Mouse (Mus musculus) intestine, embryonic 14.5 days (tissue): ENCODE data around the gene Esrrg. TPM values are rescaled to one million over a fixed set of nuclear protein-coding genes. Genes with fewer than 3 reads are reported as not detected.

Experiments used
- ATAC-seq: fragments of 200-750 bp; cut with Nextera tagmentation; replicated peaks from 2 replicates; pipeline ENCODE4 v1.8.0; 2017; ENCODE audit warnings: low read depth, moderate number of reproducible peaks, moderate TSS enrichment, moderate library complexity; ENCODE audit not compliant: low FRiP score, low TSS enrichment
- DNase-seq: peaks from one replicate; pipeline ENCODE4 v3.0.0-alpha.2; 2018; ENCODE audit warnings: low spot score
- H3K27ac ChIP-seq: fragments of 300-500 bp; sonication (generic); 2 replicates; pipeline ENCODE4 v1.5.1; 2014; ENCODE audit warnings: low read depth, mild to moderate bottlenecking, control low read depth
- H3K27me3 ChIP-seq: fragments of 300-500 bp; sonication (generic); replicated peaks from 2 replicates; pipeline ENCODE4 v1.6.1; 2014; ENCODE audit warnings: low read length, control low read depth; ENCODE audit not compliant: control insufficient read depth, insufficient read depth
- H3K36me3 ChIP-seq: fragments of 300-500 bp; sonication (generic); 2 replicates; pipeline ENCODE4 v1.6.1; 2014; ENCODE audit warnings: low read length, control low read depth; ENCODE audit not compliant: control insufficient read depth, insufficient read depth
- H3K4me1 ChIP-seq: fragments of 300-500 bp; sonication (generic); replicated peaks from 2 replicates; pipeline ENCODE4 v1.6.1; 2014; ENCODE audit warnings: low read length, control low read depth, mixed read lengths; ENCODE audit not compliant: control insufficient read depth, insufficient read depth
- H3K4me2 ChIP-seq: fragments of 300-500 bp; sonication (generic); 2 replicates; pipeline ENCODE4 v1.6.1; 2014; ENCODE audit warnings: low read length
- H3K4me3 ChIP-seq: fragments of 300-500 bp; sonication (generic); 2 replicates; pipeline ENCODE4 v1.5.1; 2014; ENCODE audit warnings: low read depth, low read length, control low read depth, mixed read lengths
- H3K9ac ChIP-seq: fragments of 300-500 bp; sonication (generic); 2 replicates; pipeline ENCODE4 v1.6.1; 2014; ENCODE audit warnings: mild to moderate bottlenecking, low read length
- H3K9me3 ChIP-seq: fragments of 300-500 bp; sonication (generic); 2 replicates; pipeline ENCODE4 v1.6.1; 2016; ENCODE audit warnings: low read length, control low read depth; ENCODE audit not compliant: control insufficient read depth
- WGBS: fragments of 180-500 bp; shearing (Covaris S2); extraction: QIAGEN DNeasy Blood & Tissue Kit; methylation state at CpG from one replicate; pipeline ENCODE4 v1.1.7; 2014; 5-methylcytosine and 5-hydroxymethylcytosine counted together
- polyA plus RNA-seq: library from polyadenylated mRNA; unstranded; fragments of >200 nt; fragmentation: Nextera tagmentation; extraction: Ambion mirVana; gene quantifications from 2 replicates; pipeline ENCODE4 v1.2.1, GENCODE M21; 2014

The Esrrg gene
- polyA plus RNA-seq, 1 experiment from 2014 or later: 6.9 TPM

DNA sequence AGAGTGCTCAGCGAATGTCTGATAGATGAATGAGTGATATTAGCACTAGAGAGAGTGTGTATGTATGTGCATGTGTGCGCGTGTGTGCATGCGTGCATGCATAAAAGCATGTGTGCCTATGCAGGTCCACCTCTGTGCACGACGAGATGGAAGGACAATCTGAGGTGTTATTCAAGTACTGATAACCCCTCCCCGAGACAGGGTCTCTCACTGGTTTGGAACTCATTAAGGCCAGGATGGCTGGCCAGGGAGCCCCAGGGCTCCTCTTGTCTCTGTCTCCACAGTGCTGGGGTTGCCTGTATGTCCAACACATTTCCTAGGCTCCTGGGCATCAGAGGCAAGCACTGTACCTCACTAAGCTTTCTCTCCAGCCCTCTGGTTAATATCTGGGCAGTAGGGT lies 128.7 kb downstream of the Esrrg start:
- no peak overlapping the region for H3K4me2 ChIP-seq
- no peak overlapping the region for H3K9ac ChIP-seq
- no peaks in the 10 kb centered on the region for H3K27me3 ChIP-seq
- no peaks in the 10 kb centered on the region for H3K36me3 ChIP-seq
- H3K27ac ChIP-seq: no peak overlapping the region
- no peaks in the 10 kb centered on the region for H3K9me3 ChIP-seq
- DNase-seq: no peak
- no peak for ATAC-seq
- no peaks in the 10 kb centered on the region for H3K4me1 ChIP-seq
- no peak overlapping the region for H3K4me3 ChIP-seq
- 92% methylated on average over 7 of the region's 7 CpGs for WGBS

- Histone ChIP-seq H3K36me3 (no peaks in the 10 kb centered on the region), H3K4me3 (no peak overlapping the region), H3K4me1 (no peaks in the 10 kb centered on the region), H3K27me3 (no peaks in the 10 kb centered on the region), H3K9ac (no peak overlapping the region), H3K27ac (no peak overlapping the region), H3K9me3 (peaks cover under 1% of the 10 kb centered on the region; the same call in 1 of the 2 replicates), H3K4me2 (no peak overlapping the region)
- no peak for DNase-seq
- 74% methylated on average over 12 of the region's 12 CpGs for WGBS
- no peak for ATAC-seq
These were observed 131.9 kb downstream of the Esrrg start for GRCm38 (mm10) chr1:187740531-187740930.

GRCm38 (mm10) chr1:187741306-187741705 lies 132.7 kb downstream of the Esrrg start:
- Histone ChIP-seq H3K9ac (no peak overlapping the region), H3K4me2 (no peak overlapping the region), H3K9me3 (peaks cover 2% of the 10 kb centered on the region; the same call in 1 of the 2 replicates), H3K4me3 (no peak overlapping the region), H3K36me3 (no peaks in the 10 kb centered on the region), H3K4me1 (no peaks in the 10 kb centered on the region), H3K27me3 (no peaks in the 10 kb centered on the region), H3K27ac (no peak overlapping the region)
- DNase-seq: no peak
- 87% methylated on average over 7 of the region's 7 CpGs for WGBS
- no peak for ATAC-seq

GRCm38 (mm10) chr1:187742071-187742470 lies 133.5 kb downstream of the Esrrg start:
- Histone ChIP-seq H3K4me3 (no peak overlapping the region), H3K27me3 (no peaks in the 10 kb centered on the region), H3K9ac (no peak overlapping the region), H3K36me3 (no peaks in the 10 kb centered on the region), H3K9me3 (peaks cover 2% of the 10 kb centered on the region; the same call in 1 of the 2 replicates), H3K27ac (no peak overlapping the region), H3K4me2 (no peak overlapping the region), H3K4me1 (no peaks in the 10 kb centered on the region)
- ATAC-seq: no peak
- no peak for DNase-seq
- WGBS: 59% methylated on average over 8 of the region's 8 CpGs

GRCm38 (mm10) chr1:187749294-187749693 lies 140.7 kb downstream of the Esrrg start:
- Histone ChIP-seq H3K4me2 (no peak overlapping the region), H3K9me3 (peaks cover 2% of the 10 kb centered on the region; the same call in 1 of the 2 replicates), H3K9ac (no peak overlapping the region), H3K27me3 (no peaks in the 10 kb centered on the region), H3K27ac (no peak overlapping the region), H3K36me3 (no peaks in the 10 kb centered on the region), H3K4me3 (no peak overlapping the region), H3K4me1 (no peaks in the 10 kb centered on the region)
- WGBS: 77% methylated on average over 3 of the region's 3 CpGs
- DNase-seq (no peak), ATAC-seq (no peak)

DNA sequence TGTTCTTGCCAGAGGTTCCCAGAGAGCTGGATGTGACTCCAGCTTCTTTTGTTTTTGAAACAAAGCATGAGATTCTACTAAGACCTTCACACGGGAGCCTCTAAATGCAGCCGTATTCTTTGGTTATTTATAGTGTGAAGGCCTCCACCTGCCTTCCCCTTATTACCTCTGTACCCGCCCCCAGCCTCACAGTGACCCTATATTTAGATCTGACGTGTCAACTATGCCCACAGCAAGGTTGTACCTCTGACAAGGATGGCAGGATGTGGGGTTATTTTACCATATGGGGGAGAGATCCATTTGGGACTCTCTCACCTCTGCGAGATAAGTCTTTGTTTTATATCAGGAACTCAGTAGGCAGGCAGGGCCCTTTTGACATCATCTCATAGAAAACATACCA lies 141.3 kb downstream of the Esrrg start:
- no peaks in the 10 kb centered on the region for H3K36me3 ChIP-seq
- 67% methylated on average over 5 of the region's 5 CpGs for WGBS
- ATAC-seq: no peak

DNA sequence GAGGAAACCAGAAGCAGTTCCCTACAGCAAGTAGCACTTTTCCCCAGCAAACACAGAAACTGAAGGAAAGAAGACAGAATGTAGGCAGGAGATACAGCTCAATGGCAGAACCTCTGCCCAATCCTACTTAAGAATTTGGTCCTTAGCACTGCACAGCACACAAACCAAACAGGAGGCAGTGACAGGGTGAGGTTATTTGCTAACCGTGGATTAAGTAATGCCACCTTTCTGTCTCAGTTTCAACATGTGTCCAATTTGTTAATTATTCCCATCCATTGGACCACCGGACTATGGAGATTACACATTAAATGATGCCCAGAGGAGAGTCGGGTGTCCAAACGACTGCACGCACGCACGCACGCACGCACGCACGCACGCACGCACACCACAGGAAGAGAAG lies 146.9 kb downstream of the Esrrg start:
- H3K36me3 ChIP-seq: no peaks in the 10 kb centered on the region
- no peak overlapping the region for H3K4me3 ChIP-seq
- no peak for ATAC-seq
- no peak for DNase-seq
- H3K27ac ChIP-seq: no peak overlapping the region
- no peak overlapping the region for H3K4me2 ChIP-seq
- no peaks in the 10 kb centered on the region for H3K9me3 ChIP-seq
- no peaks in the 10 kb centered on the region for H3K27me3 ChIP-seq
- WGBS: 95% methylated on average over 13 of the region's 13 CpGs
- H3K9ac ChIP-seq: no peak overlapping the region
- no peaks in the 10 kb centered on the region for H3K4me1 ChIP-seq

More for the DNA sequence above, 141.3 kb downstream of the Esrrg start:
- Histone ChIP-seq H3K4me3 (no peak overlapping the region), H3K4me2 (no peak overlapping the region), H3K9ac (no peak overlapping the region), H3K4me1 (no peaks in the 10 kb centered on the region), H3K27ac (no peak overlapping the region), H3K9me3 (peaks cover 2% of the 10 kb centered on the region; the same call in 1 of the 2 replicates), H3K27me3 (no peaks in the 10 kb centered on the region)
- DNase-seq: no peak

- no peak overlapping the region for H3K9ac ChIP-seq
- H3K27ac ChIP-seq: no peak overlapping the region
- H3K4me3 ChIP-seq: no peak overlapping the region
- no peaks in the 10 kb centered on the region for H3K36me3 ChIP-seq
- no peaks in the 10 kb centered on the region for H3K4me1 ChIP-seq
- H3K9me3 ChIP-seq: no peaks in the 10 kb centered on the region
- no peaks in the 10 kb centered on the region for H3K27me3 ChIP-seq
- 83% methylated on average over 1 of the region's 1 CpGs for WGBS
- ATAC-seq (no peak), DNase-seq (no peak)
- H3K4me2 ChIP-seq: no peak overlapping the region
These were observed 149.4 kb downstream of the Esrrg start for GRCm38 (mm10) chr1:187757981-187758380.

DNA sequence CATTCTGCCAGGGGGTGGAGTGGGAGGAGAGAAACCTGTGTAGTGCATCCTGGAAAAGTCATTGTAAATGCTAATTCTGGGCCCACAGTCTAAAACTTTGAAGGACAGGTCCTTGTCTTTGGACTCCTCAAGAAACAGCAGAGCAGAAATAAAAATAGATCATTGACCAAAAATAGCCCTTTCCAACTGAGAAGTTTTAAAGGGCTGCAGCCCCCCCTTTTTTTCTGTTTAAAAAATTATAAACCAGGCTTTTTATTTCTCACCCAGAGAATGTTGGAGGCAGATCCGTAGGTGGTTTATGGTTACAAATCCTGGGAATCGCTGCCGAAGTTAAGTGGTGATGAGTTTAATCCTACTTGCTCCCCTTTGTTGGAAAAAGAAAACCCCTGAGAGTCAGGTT lies 150.0 kb downstream of the Esrrg start:
- ATAC-seq: no peak
- Histone ChIP-seq H3K4me2 (no peak overlapping the region), H3K27ac (no peak overlapping the region), H3K4me3 (no peak overlapping the region), H3K4me1 (no peaks in the 10 kb centered on the region), H3K9me3 (no peaks in the 10 kb centered on the region), H3K9ac (no peak overlapping the region), H3K27me3 (no peaks in the 10 kb centered on the region), H3K36me3 (no peaks in the 10 kb centered on the region)
- 58% methylated on average over 3 of the region's 3 CpGs for WGBS
- DNase-seq: no peak
